Mouse (Mus musculus) embryonic facial prominence, embryonic 15.5 days (tissue): ENCODE measurements around the gene Odf3l1. TPM values are rescaled to one million over a fixed set of nuclear protein-coding genes. Genes with fewer than 3 reads are reported as not detected.

Experiments
- ATAC-seq: fragments of 200-750 bp; cut with Nextera tagmentation; 2 replicates; pipeline ENCODE4 v1.8.0; 2017; ENCODE audit warnings: low read depth, moderate TSS enrichment; ENCODE audit not compliant: insufficient number of reproducible peaks, low FRiP score, low TSS enrichment
- H3K27ac ChIP-seq: fragments of 300-500 bp; sonication (generic); replicated peaks from 2 replicates; pipeline ENCODE4 v1.5.1; 2015; ENCODE audit warnings: mild to moderate bottlenecking, inconsistent platforms
- H3K27me3 ChIP-seq: fragments of 300-500 bp; sonication (generic); 2 replicates; pipeline ENCODE4 v1.6.1; 2015; ENCODE audit warnings: inconsistent platforms
- H3K36me3 ChIP-seq: fragments of 300-500 bp; sonication (generic); 2 replicates; pipeline ENCODE4 v1.6.1; 2015; ENCODE audit warnings: mild to moderate bottlenecking, inconsistent platforms
- H3K4me1 ChIP-seq: fragments of 300-500 bp; sonication (generic); 2 replicates; pipeline ENCODE4 v1.6.1; 2015; ENCODE audit warnings: inconsistent platforms
- H3K4me2 ChIP-seq: fragments of 300-500 bp; sonication (generic); replicated peaks from 2 replicates; pipeline ENCODE4 v1.6.1; 2015; ENCODE audit warnings: mild to moderate bottlenecking, inconsistent platforms
- H3K4me3 ChIP-seq: fragments of 300-500 bp; sonication (generic); replicated peaks from 2 replicates; pipeline ENCODE4 v1.5.1; 2015; ENCODE audit warnings: mild to moderate bottlenecking, inconsistent platforms
- H3K9ac ChIP-seq: fragments of 300-500 bp; sonication (generic); 2 replicates; pipeline ENCODE4 v1.6.1; 2015; ENCODE audit warnings: inconsistent platforms
- H3K9me3 ChIP-seq: fragments of 300-500 bp; sonication (generic); replicated peaks from 2 replicates; pipeline ENCODE4 v1.6.1; 2016; ENCODE audit warnings: inconsistent platforms
- WGBS: fragments of 180-500 bp; shearing (Covaris S2); methylation state at CpG from one replicate; pipeline ENCODE4 v1.1.7; 2015; 5-methylcytosine and 5-hydroxymethylcytosine counted together
- polyA plus RNA-seq: library from polyadenylated mRNA; unstranded; fragments of >200 nt; fragmentation: Nextera tagmentation; extraction: Ambion mirVana; gene quantifications from 2 replicates; pipeline ENCODE4 v1.2.1, GENCODE M21; 2015

The Odf3l1 gene
- polyA plus RNA-seq, 1 experiment from 2014 or later: 1.1 TPM

GRCm38 (mm10) chr9:56825476-56826213 is 38.8 kb downstream of the Odf3l1 start:
- Histone ChIP-seq H3K9me3 (no peaks in the 10 kb centered on the region), H3K4me2 (peak overlapping the region; percentile 42), H3K36me3 (no peaks in the 10 kb centered on the region), H3K4me3 (peak overlapping the region; percentile 23), H3K27ac (no peak overlapping the region), H3K4me1 (peaks cover 20% of the 10 kb centered on the region), H3K27me3 (peaks cover 9% of the 10 kb centered on the region; the same call in 1 of the 2 replicates), H3K9ac (no peak overlapping the region)
- WGBS: 12% methylated on average over 21 of the region's 21 CpGs
- ATAC-seq: peak; percentile 37

GRCm38 (mm10) chr9:56824900-56825299 is 39.6 kb downstream of the Odf3l1 start:
- no peaks in the 10 kb centered on the region for H3K36me3 ChIP-seq
- H3K9ac ChIP-seq: no peak overlapping the region
- H3K4me1 ChIP-seq: peaks cover 12% of the 10 kb centered on the region
- H3K4me2 ChIP-seq: no peak overlapping the region
- WGBS: 6% methylated on average over 3 of the region's 3 CpGs
- H3K9me3 ChIP-seq: no peaks in the 10 kb centered on the region
- H3K4me3 ChIP-seq: no peak overlapping the region
- no peak for ATAC-seq
- H3K27ac ChIP-seq: no peak overlapping the region
- H3K27me3 ChIP-seq: peaks cover 9% of the 10 kb centered on the region; the same call in 1 of the 2 replicates

- H3K27ac ChIP-seq: no peak overlapping the region
- no peak; the same call in 1 of the 2 replicates for ATAC-seq
- no peaks in the 10 kb centered on the region for H3K4me1 ChIP-seq
- no peak overlapping the region for H3K4me2 ChIP-seq
- no peak overlapping the region for H3K4me3 ChIP-seq
- H3K36me3 ChIP-seq: no peaks in the 10 kb centered on the region
- no peaks in the 10 kb centered on the region for H3K9me3 ChIP-seq
- no peak overlapping the region for H3K9ac ChIP-seq
- H3K27me3 ChIP-seq: peaks cover 10% of the 10 kb centered on the region; the same call in 1 of the 2 replicates
- WGBS: 62% methylated on average over 1 of the region's 1 CpGs
Measured at GRCm38 (mm10) chr9:56810916-56811315, 53.6 kb downstream of the Odf3l1 start.

- WGBS: 74% methylated on average over 6 of the region's 6 CpGs
- Histone ChIP-seq H3K4me3 (no peak overlapping the region), H3K27me3 (no peaks in the 10 kb centered on the region; the same call in 1 of the 2 replicates), H3K27ac (no peak overlapping the region), H3K4me2 (no peak overlapping the region), H3K9me3 (no peaks in the 10 kb centered on the region), H3K4me1 (no peaks in the 10 kb centered on the region), H3K9ac (no peak overlapping the region), H3K36me3 (no peaks in the 10 kb centered on the region)
- no peak for ATAC-seq
Measured at GRCm38 (mm10) chr9:56807990-56808389, 56.5 kb downstream of the Odf3l1 start.

GRCm38 (mm10) chr9:56803146-56803545 is 61.3 kb downstream of the Odf3l1 start:
- Histone ChIP-seq H3K9me3 (no peaks in the 10 kb centered on the region), H3K4me3 (no peak overlapping the region), H3K4me1 (0 out of 2 replicates have a peak, but pooled peaks cover 1% of the 10 kb centered on the region), H3K9ac (no peak overlapping the region), H3K4me2 (no peak overlapping the region), H3K36me3 (no peaks in the 10 kb centered on the region), H3K27ac (no peak overlapping the region), H3K27me3 (peaks cover 21% of the 10 kb centered on the region)
- WGBS: 86% methylated on average over 7 of the region's 7 CpGs
- no peak for ATAC-seq

Other genes with a start within 250 kb of the Odf3l1 start
- gene Lingo1, start 68.2 kb downstream of the Odf3l1 start, polyA plus RNA-seq: 7.6 and 8.9 TPM in 2 replicates
- 31.2 and 34.1 TPM in 2 replicates for gene Cspg4, start 354 bp upstream of the Odf3l1 start, polyA plus RNA-seq
- 10.3 and 12.2 TPM in 2 replicates for gene Snx33, start 63.7 kb upstream of the Odf3l1 start, polyA plus RNA-seq
- gene Imp3, start 72.8 kb upstream of the Odf3l1 start, polyA plus RNA-seq: 89.4 and 95.0 TPM in 2 replicates
- gene Snupn, start 86.2 kb upstream of the Odf3l1 start, polyA plus RNA-seq: 25.3 and 27.9 TPM in 2 replicates
- gene Ptpn9, start 130.2 kb upstream of the Odf3l1 start, polyA plus RNA-seq: 26.6 and 27.2 TPM in 2 replicates
- 28.0 and 32.8 TPM in 2 replicates for gene Sin3a, start 207.4 kb upstream of the Odf3l1 start, polyA plus RNA-seq